Mouse (Mus musculus): ENCODE results near the gene Vps37d. TPM values are rescaled to one million over a fixed set of nuclear protein-coding genes. Genes with fewer than 3 reads are reported as not detected.
A peak's percentile ranks its signal among the peaks of the same experiment; 100 is the strongest.

Gene Vps37d
- polyA plus RNA-seq, 1 experiment from 2014 or later: 0.25 TPM

GRCm38 (mm10) chr5:135042105-135042788 lies 35.8 kb downstream of the Vps37d start:
- no peaks in the 10 kb centered on the region for H3K36me3 ChIP-seq (ENCODE audit: control insufficient read depth, insufficient read depth)
- peak overlapping the region; percentile 15 for H3K4me2 ChIP-seq (ENCODE audit: low read depth, low read length)
- peak overlapping the region; percentile 15 for H3K4me3 ChIP-seq (ENCODE audit: low read depth, low read length)
- H3K9me3 ChIP-seq (replicated peaks; ENCODE audit: control insufficient read depth, low read length): no peaks in the 10 kb centered on the region
- no peak overlapping the region for H3K9ac ChIP-seq (ENCODE audit: low read depth, low read length)
- no peak overlapping the region for H3K27ac ChIP-seq (ENCODE audit: low read length)
- no peaks in the 10 kb centered on the region for H3K27me3 ChIP-seq (ENCODE audit: control insufficient read depth, insufficient read depth, low read depth, low read length)
- ATAC-seq (ENCODE audit: low read depth): peak; percentile 75
- H3K4me1 ChIP-seq (ENCODE audit: control insufficient read depth, low read depth, low read length): peaks cover 18% of the 10 kb centered on the region
- 46% methylated on average over 21 of the region's 21 CpGs for WGBS (ENCODE audit: insufficient replicate concordance)

- ATAC-seq (ENCODE audit: low read depth): no peak
- H3K4me3 ChIP-seq (ENCODE audit: low read depth, low read length): no peak overlapping the region
- no peak overlapping the region for H3K27ac ChIP-seq (ENCODE audit: low read length)
- no peak overlapping the region for H3K9ac ChIP-seq (ENCODE audit: low read depth, low read length)
- H3K27me3 ChIP-seq (ENCODE audit: control insufficient read depth, insufficient read depth, low read depth, low read length): no peaks in the 10 kb centered on the region
- H3K4me2 ChIP-seq (ENCODE audit: low read depth, low read length): no peak overlapping the region
- H3K36me3 ChIP-seq (ENCODE audit: control insufficient read depth, insufficient read depth): no peaks in the 10 kb centered on the region
- H3K9me3 ChIP-seq (replicated peaks; ENCODE audit: control insufficient read depth, low read length): no peaks in the 10 kb centered on the region
- 38% methylated on average over 11 of the region's 11 CpGs for WGBS (ENCODE audit: insufficient replicate concordance)
- H3K4me1 ChIP-seq (ENCODE audit: control insufficient read depth, low read depth, low read length): peaks cover 24% of the 10 kb centered on the region
These were observed 37.3 kb downstream of the Vps37d start for GRCm38 (mm10) chr5:135040777-135041176.

DNA sequence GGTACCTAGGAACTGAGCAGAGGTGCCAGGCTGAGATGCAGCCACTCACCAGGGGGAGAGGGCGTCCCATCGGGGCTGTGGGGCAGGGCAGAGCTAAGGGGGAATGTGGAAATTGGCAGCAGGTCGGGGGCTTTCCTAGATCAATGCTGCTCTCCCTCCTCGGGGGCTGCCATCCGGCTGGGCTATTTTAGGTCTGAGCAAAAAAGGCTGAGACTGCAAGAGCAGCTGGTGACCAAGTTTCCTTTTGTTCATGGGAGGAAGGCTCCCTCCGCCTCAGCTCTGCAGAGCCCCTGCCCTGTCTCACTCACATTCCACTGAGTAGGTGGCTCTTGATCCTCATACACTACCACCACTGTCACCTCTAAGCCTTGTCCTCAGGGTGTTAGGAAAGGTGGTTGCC lies 38.0 kb downstream of the Vps37d start:
- Histone ChIP-seq H3K36me3 (ENCODE audit: control insufficient read depth, insufficient read depth) (no peaks in the 10 kb centered on the region), H3K4me3 (ENCODE audit: low read depth, low read length) (no peak overlapping the region), H3K27ac (ENCODE audit: low read length) (no peak overlapping the region), H3K4me2 (ENCODE audit: low read depth, low read length) (no peak overlapping the region), H3K4me1 (ENCODE audit: control insufficient read depth, low read depth, low read length) (peaks cover 29% of the 10 kb centered on the region), H3K9ac (ENCODE audit: low read depth, low read length) (no peak overlapping the region), H3K27me3 (ENCODE audit: control insufficient read depth, insufficient read depth, low read depth, low read length) (no peaks in the 10 kb centered on the region), H3K9me3 (replicated peaks; ENCODE audit: control insufficient read depth, low read length) (no peaks in the 10 kb centered on the region)
- 37% methylated on average over 6 of the region's 6 CpGs for WGBS (ENCODE audit: insufficient replicate concordance)
- ATAC-seq (ENCODE audit: low read depth): no peak

DNA sequence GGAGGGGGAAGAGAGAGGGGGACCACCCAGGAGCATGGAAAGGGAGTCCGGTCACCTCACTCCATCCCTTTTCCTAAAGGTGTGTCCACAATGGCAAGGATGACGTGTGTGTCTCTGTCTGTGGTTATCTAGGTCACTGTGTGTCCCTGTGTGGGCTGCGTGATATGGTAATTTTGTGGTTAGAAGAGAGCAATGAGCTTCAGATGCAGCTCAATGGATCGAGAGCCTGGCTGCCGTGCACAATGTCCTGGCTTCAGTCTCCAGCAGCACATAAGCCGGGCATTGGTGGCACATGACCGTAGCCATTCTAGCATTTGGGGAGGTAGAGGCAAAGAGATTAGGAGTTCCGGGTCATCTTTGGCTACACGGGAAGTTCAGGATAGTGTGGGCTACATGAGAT lies 38.5 kb downstream of the Vps37d start:
- H3K9me3 ChIP-seq (replicated peaks; ENCODE audit: control insufficient read depth, low read length): no peaks in the 10 kb centered on the region
- no peaks in the 10 kb centered on the region for H3K36me3 ChIP-seq (ENCODE audit: control insufficient read depth, insufficient read depth)
- H3K9ac ChIP-seq (ENCODE audit: low read depth, low read length): no peak overlapping the region
- H3K4me2 ChIP-seq (ENCODE audit: low read depth, low read length): no peak overlapping the region
- H3K4me3 ChIP-seq (ENCODE audit: low read depth, low read length): no peak overlapping the region
- ATAC-seq (ENCODE audit: low read depth): no peak
- WGBS (ENCODE audit: insufficient replicate concordance): 40% methylated on average over 9 of the region's 9 CpGs
- H3K27me3 ChIP-seq (ENCODE audit: control insufficient read depth, insufficient read depth, low read depth, low read length): no peaks in the 10 kb centered on the region
- H3K27ac ChIP-seq (ENCODE audit: low read length): no peak overlapping the region
- H3K4me1 ChIP-seq (ENCODE audit: control insufficient read depth, low read depth, low read length): peaks cover 29% of the 10 kb centered on the region

GRCm38 (mm10) chr5:135037946-135038345 lies 40.1 kb downstream of the Vps37d start:
- Histone ChIP-seq H3K27me3 (ENCODE audit: control insufficient read depth, insufficient read depth, low read depth, low read length) (no peaks in the 10 kb centered on the region), H3K4me1 (ENCODE audit: control insufficient read depth, low read depth, low read length) (peaks cover 29% of the 10 kb centered on the region), H3K4me3 (ENCODE audit: low read depth, low read length) (no peak overlapping the region), H3K9ac (ENCODE audit: low read depth, low read length) (no peak overlapping the region), H3K4me2 (ENCODE audit: low read depth, low read length) (no peak overlapping the region), H3K27ac (ENCODE audit: low read length) (no peak overlapping the region), H3K9me3 (replicated peaks; ENCODE audit: control insufficient read depth, low read length) (no peaks in the 10 kb centered on the region), H3K36me3 (ENCODE audit: control insufficient read depth, insufficient read depth) (no peaks in the 10 kb centered on the region)
- ATAC-seq (ENCODE audit: low read depth): no peak
- 57% methylated on average over 3 of the region's 3 CpGs for WGBS (ENCODE audit: insufficient replicate concordance)

DNA sequence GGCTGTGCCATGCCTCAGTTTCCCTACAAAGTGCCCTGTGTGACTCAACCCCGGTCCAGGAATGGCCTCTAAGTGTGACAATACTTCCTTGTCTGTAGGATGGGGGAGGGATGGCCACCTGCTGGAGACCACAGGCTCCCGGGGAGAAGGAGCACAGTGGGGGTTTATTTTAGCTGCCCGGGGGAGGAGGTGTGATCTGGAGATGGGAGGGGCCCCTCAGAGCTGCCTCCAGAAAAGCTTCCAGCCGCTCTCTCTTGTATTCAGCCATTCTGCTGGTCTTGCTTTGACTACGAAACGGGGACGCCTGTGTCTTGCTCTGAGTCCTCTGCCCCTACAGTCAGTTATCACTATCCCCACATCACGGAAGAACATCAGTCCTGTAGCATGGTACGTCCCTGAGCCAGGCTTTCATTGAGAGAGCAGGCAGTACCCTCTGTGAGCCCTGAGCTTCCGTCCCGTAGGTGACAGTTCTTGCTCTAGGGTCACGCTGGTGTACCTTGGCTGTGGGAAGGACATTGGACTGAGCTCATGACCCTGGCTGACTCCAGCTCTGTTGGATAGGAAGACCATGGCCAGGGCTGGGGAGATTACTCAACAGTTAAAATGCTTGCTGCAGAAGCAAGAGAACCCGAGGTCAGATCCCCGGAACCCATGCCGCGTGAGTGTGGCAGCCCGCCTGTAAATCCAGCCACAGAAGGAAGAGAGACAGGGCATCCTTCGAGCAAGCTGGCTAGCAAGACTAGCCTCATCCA lies 42.3 kb downstream of the Vps37d start:
- ATAC-seq (ENCODE audit: low read depth): peak; percentile 87
- peak overlapping the region; percentile 35; the same call in 1 of the 2 replicates for H3K27ac ChIP-seq (ENCODE audit: low read length)
- H3K9me3 ChIP-seq (replicated peaks; ENCODE audit: control insufficient read depth, low read length): no peaks in the 10 kb centered on the region
- peaks cover 20% of the 10 kb centered on the region for H3K4me1 ChIP-seq (ENCODE audit: control insufficient read depth, low read depth, low read length)
- H3K4me3 ChIP-seq (ENCODE audit: low read depth, low read length): no peak overlapping the region
- WGBS (ENCODE audit: insufficient replicate concordance): 59% methylated on average over 18 of the region's 18 CpGs
- H3K36me3 ChIP-seq (ENCODE audit: control insufficient read depth, insufficient read depth): no peaks in the 10 kb centered on the region
- H3K27me3 ChIP-seq (ENCODE audit: control insufficient read depth, insufficient read depth, low read depth, low read length): no peaks in the 10 kb centered on the region
- H3K4me2 ChIP-seq (ENCODE audit: low read depth, low read length): peak overlapping the region; percentile 22; the same call in 1 of the 2 replicates
- no peak overlapping the region for H3K9ac ChIP-seq (ENCODE audit: low read depth, low read length)

- Histone ChIP-seq H3K27me3 (ENCODE audit: control insufficient read depth, insufficient read depth, low read depth, low read length) (no peaks in the 10 kb centered on the region), H3K27ac (ENCODE audit: low read length) (no peak overlapping the region), H3K9ac (ENCODE audit: low read depth, low read length) (no peak overlapping the region), H3K4me2 (ENCODE audit: low read depth, low read length) (no peak overlapping the region), H3K4me1 (ENCODE audit: control insufficient read depth, low read depth, low read length) (peaks cover 11% of the 10 kb centered on the region), H3K9me3 (replicated peaks; ENCODE audit: control insufficient read depth, low read length) (no peaks in the 10 kb centered on the region), H3K36me3 (ENCODE audit: control insufficient read depth, insufficient read depth) (no peaks in the 10 kb centered on the region), H3K4me3 (ENCODE audit: low read depth, low read length) (no peak overlapping the region)
- 85% methylated on average over 2 of the region's 2 CpGs for WGBS (ENCODE audit: insufficient replicate concordance)
- no peak for ATAC-seq (ENCODE audit: low read depth)
These were observed 43.5 kb downstream of the Vps37d start for GRCm38 (mm10) chr5:135034593-135034992.

DNA sequence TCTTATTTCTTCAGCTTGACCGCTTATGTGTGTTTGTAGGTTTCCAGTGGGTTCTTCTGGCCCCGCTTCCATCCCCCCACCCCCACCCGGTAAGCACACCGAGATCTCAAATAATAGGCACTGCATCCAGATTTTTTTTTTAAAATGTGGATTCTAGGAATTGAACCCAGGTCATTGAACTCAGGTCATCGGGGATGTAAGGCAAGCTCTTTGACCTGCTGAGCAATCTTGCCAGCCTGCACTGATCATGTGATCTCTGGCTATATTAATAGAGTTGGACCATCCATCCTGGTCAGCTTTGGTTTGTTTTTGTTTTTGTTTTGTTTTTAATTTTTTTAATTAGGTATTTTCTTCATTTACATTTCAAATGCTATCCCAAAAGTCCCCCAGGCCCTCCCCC lies 45.5 kb downstream of the Vps37d start:
- 68% methylated on average over 5 of the region's 5 CpGs for WGBS (ENCODE audit: insufficient replicate concordance)
- H3K27me3 ChIP-seq (ENCODE audit: control insufficient read depth, insufficient read depth, low read depth, low read length): no peaks in the 10 kb centered on the region
- H3K4me1 ChIP-seq (ENCODE audit: control insufficient read depth, low read depth, low read length): peaks cover 11% of the 10 kb centered on the region
- H3K9me3 ChIP-seq (replicated peaks; ENCODE audit: control insufficient read depth, low read length): no peaks in the 10 kb centered on the region
- no peak overlapping the region for H3K27ac ChIP-seq (ENCODE audit: low read length)
- no peak for ATAC-seq (ENCODE audit: low read depth)
- H3K36me3 ChIP-seq (ENCODE audit: control insufficient read depth, insufficient read depth): no peaks in the 10 kb centered on the region
- H3K9ac ChIP-seq (ENCODE audit: low read depth, low read length): no peak overlapping the region
- no peak overlapping the region for H3K4me3 ChIP-seq (ENCODE audit: low read depth, low read length)
- no peak overlapping the region for H3K4me2 ChIP-seq (ENCODE audit: low read depth, low read length)

Data from liver, embryonic 16.5 days (tissue).